Mouse (Mus musculus): Measurements from ENCODE around the gene Actl10.

Gene Actl10

GRCm38 (mm10) chr2:154593025-154593424 is 41.4 kb downstream of the Actl10 start:
- H3K9me3 ChIP-seq (ENCODE audit: low read length), result no peaks in the 10 kb centered on the region
- H3K4me1 ChIP-seq (replicated peaks; ENCODE audit: low read depth, low read length), result peaks cover 32% of the 10 kb centered on the region
- H3K36me3 ChIP-seq (ENCODE audit: insufficient read depth, low read length), result peaks cover 29% of the 10 kb centered on the region
- H3K4me3 ChIP-seq (replicated peaks; ENCODE audit: low read length), result no peak overlapping the region
- H3K27me3 ChIP-seq (ENCODE audit: insufficient read depth, low read length), result no peaks in the 10 kb centered on the region
- peak; percentile 82 for TF ChIP-seq CTCF (conservative IDR thresholded peaks at IDR 0.05; ENCODE audit: low read length)
- no peak for TF ChIP-seq NANOG (IDR thresholded peaks at IDR 0.05; ENCODE audit: borderline replicate concordance, low read length)

GRCm38 (mm10) chr2:154595775-154596174 is 44.2 kb downstream of the Actl10 start:
- no peaks in the 10 kb centered on the region for H3K9me3 ChIP-seq (ENCODE audit: low read length)
- H3K4me3 ChIP-seq (replicated peaks; ENCODE audit: low read length), result no peak overlapping the region
- H3K27me3 ChIP-seq (ENCODE audit: insufficient read depth, low read length), result no peaks in the 10 kb centered on the region
- peaks cover 35% of the 10 kb centered on the region for H3K36me3 ChIP-seq (ENCODE audit: insufficient read depth, low read length)
- TF ChIP-seq POU5F1 (IDR thresholded peaks at IDR 0.05; ENCODE audit: borderline replicate concordance, low read length) (no peak), CTCF (conservative IDR thresholded peaks at IDR 0.05; ENCODE audit: low read length) (no peak), NANOG (IDR thresholded peaks at IDR 0.05; ENCODE audit: borderline replicate concordance, low read length) (no peak)
- H3K4me1 ChIP-seq (replicated peaks; ENCODE audit: low read depth, low read length), result peaks cover 33% of the 10 kb centered on the region

- Histone ChIP-seq H3K27me3 (ENCODE audit: insufficient read depth, low read length) (no peaks in the 10 kb centered on the region), H3K4me3 (replicated peaks; ENCODE audit: low read length) (no peak overlapping the region), H3K36me3 (ENCODE audit: insufficient read depth, low read length) (peaks cover 29% of the 10 kb centered on the region), H3K9me3 (ENCODE audit: low read length) (no peaks in the 10 kb centered on the region), H3K4me1 (replicated peaks; ENCODE audit: low read depth, low read length) (peaks cover 27% of the 10 kb centered on the region)
- no peak for TF ChIP-seq NANOG (IDR thresholded peaks at IDR 0.05; ENCODE audit: borderline replicate concordance, low read length)
- TF ChIP-seq POU5F1 (IDR thresholded peaks at IDR 0.05; ENCODE audit: borderline replicate concordance, low read length), result no peak
- TF ChIP-seq CTCF (conservative IDR thresholded peaks at IDR 0.05; ENCODE audit: low read length), result no peak
Observed at GRCm38 (mm10) chr2:154597399-154597798, 45.8 kb downstream of the Actl10 start.

- Histone ChIP-seq H3K4me3 (replicated peaks; ENCODE audit: low read length) (no peak overlapping the region), H3K36me3 (ENCODE audit: insufficient read depth, low read length) (peaks cover 12% of the 10 kb centered on the region), H3K9me3 (ENCODE audit: low read length) (no peaks in the 10 kb centered on the region), H3K4me1 (replicated peaks; ENCODE audit: low read depth, low read length) (peaks cover 25% of the 10 kb centered on the region), H3K27me3 (ENCODE audit: insufficient read depth, low read length) (no peaks in the 10 kb centered on the region; the same call in 1 of the 2 replicates)
- TF ChIP-seq POU5F1 (IDR thresholded peaks at IDR 0.05; ENCODE audit: borderline replicate concordance, low read length) (no peak), CTCF (conservative IDR thresholded peaks at IDR 0.05; ENCODE audit: low read length) (no peak), NANOG (IDR thresholded peaks at IDR 0.05; ENCODE audit: borderline replicate concordance, low read length) (no peak)
Observed at GRCm38 (mm10) chr2:154600586-154600985, 49.0 kb downstream of the Actl10 start.

- peaks cover 25% of the 10 kb centered on the region for H3K4me1 ChIP-seq (replicated peaks; ENCODE audit: low read depth, low read length)
- TF ChIP-seq POU5F1 (IDR thresholded peaks at IDR 0.05; ENCODE audit: borderline replicate concordance, low read length) (no peak), NANOG (IDR thresholded peaks at IDR 0.05; ENCODE audit: borderline replicate concordance, low read length) (no peak), CTCF (conservative IDR thresholded peaks at IDR 0.05; ENCODE audit: low read length) (no peak)
- H3K27me3 ChIP-seq (ENCODE audit: insufficient read depth, low read length), result no peaks in the 10 kb centered on the region; the same call in 1 of the 2 replicates
- H3K9me3 ChIP-seq (ENCODE audit: low read length), result no peaks in the 10 kb centered on the region
- peaks cover 5% of the 10 kb centered on the region for H3K36me3 ChIP-seq (ENCODE audit: insufficient read depth, low read length)
- no peak overlapping the region for H3K4me3 ChIP-seq (replicated peaks; ENCODE audit: low read length)
Observed at GRCm38 (mm10) chr2:154601324-154601723, 49.7 kb downstream of the Actl10 start.

All from E14TG2a.4 (cell line).